Mouse (Mus musculus): ENCODE data around the gene C1galt1c1.

The C1galt1c1 gene

DNA sequence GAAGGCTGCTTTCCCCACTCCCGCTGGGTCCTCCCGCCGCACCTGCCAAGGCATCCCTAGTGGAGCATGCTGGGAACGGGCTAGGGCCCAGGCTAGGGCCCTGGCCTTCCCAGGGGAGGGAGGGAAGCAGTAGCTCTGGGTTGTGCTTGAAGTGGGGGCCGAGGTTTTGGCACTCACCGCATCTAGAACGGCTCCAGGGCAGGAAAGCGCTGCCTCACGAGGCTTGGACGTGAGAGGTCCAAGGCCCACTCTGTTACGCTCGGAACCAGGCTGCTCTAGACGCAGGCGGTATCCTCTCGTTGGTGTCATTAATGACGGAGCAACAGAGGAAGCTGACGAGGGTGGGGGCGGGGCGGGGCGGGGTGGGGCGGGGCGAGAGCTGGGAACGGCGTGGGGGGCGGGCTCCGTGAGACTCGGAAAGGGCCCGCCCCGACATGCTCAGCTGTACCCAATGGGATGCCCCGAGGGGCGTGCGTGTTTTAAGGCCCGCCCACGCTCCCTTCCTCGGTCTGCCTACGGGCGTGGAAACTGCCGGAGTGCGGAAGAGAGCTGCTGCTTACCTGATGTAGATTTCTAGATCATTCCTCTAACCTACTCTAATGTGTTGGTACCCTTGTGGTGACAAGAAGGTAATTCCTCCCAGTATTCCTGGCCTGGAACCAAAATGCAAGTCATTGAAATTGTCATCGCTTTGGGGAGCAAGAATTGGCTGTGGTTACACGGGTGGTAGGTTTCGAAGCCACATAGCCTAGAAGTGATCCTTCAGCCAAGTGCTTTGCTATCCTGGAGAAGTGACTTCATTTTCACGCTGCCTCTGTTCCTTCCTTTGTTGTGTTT is at the start of gene C1galt1c1:
TSS of gene C1galt1c1 (minus strand) at position 287 of the 837 bp plus-strand sequence.
- DNase-seq (ENCODE audit: low read depth, low spot score): peak; percentile 85

DNA sequence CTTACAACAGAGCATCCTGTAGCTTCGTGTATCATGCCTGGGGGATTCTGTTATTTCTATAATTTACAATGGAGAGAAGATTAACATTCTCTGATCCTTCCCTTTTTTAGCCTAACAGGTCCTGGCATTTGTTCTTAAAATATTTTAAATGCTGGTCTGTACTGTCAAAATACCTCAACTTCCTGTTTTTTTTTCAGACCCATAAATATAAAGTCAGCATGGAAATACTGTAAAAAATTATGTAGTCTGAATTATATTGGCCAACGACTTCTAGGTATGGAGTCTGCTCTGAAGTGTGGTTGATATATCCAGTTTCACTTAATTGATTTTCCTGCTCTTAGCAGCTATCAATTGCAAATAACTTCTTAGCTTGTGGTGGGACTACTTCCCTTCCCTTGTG is 47.1 kb upstream of the C1galt1c1 start:
- DNase-seq (ENCODE audit: low read depth, low spot score): no peak

DNA sequence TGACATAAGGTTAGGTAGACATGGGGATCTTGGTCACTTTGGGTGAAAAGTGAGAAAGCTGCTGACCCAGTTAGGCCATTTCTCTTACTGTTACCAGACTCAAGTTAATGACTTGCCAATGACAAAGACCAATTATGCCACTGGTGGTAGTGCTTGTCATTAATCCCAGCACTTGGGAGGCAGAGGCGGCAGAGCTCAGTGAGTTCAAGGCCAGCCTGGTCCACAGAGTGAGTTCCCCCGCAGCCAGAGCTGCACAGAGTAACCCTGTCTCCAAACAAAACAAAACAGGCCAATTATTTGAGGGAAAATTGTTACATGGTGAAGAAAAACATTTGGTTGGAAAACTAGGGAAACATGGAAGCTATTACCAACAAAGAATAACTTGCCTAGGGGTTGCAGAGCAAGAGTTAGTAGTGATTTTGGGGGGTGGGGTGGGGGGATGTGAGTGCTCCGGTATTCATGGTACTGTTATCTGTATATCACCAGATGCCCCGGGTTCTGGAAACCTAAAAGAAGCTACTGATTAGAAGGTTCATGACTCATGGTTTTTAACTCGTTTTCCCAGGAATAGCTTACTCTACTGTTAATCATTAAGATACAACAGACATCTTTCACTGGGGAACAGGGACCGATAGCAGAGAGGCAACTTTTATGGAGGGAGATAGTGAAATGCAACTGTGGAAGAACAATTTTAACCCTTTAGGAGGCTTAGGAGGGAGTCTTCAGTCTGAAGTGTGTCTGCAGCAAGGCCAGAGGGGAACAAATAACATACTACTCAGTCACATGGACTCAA is 34.4 kb upstream of the C1galt1c1 start:
- DNase-seq (ENCODE audit: low read depth, low spot score): no peak

DNA sequence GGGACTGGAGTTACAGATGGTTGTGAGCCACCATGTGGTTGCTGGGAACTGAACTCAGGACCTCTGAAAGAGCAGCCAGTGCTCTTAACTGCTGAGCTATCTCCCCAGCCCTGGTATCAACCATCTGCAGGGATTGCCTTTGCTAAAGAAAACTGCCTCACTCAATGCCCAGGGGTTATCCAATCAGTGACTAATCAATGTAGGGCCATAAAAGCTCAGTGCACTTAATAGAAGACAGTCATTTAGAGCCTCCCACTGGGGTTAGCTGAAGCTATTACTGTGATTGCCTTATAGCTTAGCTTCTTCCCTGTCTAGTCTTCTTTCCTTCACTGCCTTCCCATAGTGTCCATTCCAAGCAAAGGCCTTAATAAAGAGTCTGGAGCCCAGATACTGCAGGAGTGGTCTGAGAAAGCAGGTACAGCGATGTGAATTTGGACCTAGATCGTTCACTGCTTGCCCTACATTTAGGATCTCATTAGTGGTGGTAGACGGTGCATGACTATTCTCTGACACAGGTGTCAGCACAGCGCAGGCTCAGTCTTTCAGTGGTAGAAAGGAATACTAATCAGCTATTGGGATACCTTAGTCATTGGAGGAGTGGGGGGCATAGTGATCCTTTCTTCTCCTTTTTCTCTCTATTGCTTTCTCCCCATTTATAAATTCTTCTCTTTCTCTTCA is 21.5 kb upstream of the C1galt1c1 start:
- no peak for DNase-seq (ENCODE audit: low read depth, low spot score)

GRCm38 (mm10) chrX:38654681-38655080 is 19.8 kb upstream of the C1galt1c1 start:
- no peak for DNase-seq (ENCODE audit: low read depth, low spot score)

- no peak for DNase-seq (ENCODE audit: low read depth, low spot score)
Measured at GRCm38 (mm10) chrX:38653181-38653580, 18.3 kb upstream of the C1galt1c1 start.

DNA sequence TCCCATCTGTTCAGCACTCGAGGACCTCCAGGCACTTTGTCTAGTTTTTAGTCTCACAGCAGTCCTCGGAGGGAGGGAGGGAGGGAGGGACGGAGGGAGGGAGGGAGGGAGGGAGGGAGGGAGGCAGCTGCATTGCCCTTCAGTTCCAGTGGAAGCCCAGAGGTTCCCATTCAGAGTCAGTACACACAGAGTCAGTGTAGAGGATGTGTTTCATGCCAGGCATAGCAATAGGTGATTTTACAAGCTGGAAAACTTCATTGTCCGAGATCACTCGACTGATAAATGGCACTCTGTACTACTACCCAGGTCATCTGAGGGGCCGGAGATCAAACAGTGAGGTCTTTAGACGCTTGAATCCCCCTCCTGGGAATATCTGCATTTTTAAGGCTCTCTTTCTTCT is 16.3 kb upstream of the C1galt1c1 start:
- DNase-seq (ENCODE audit: low read depth, low spot score): no peak

DNA sequence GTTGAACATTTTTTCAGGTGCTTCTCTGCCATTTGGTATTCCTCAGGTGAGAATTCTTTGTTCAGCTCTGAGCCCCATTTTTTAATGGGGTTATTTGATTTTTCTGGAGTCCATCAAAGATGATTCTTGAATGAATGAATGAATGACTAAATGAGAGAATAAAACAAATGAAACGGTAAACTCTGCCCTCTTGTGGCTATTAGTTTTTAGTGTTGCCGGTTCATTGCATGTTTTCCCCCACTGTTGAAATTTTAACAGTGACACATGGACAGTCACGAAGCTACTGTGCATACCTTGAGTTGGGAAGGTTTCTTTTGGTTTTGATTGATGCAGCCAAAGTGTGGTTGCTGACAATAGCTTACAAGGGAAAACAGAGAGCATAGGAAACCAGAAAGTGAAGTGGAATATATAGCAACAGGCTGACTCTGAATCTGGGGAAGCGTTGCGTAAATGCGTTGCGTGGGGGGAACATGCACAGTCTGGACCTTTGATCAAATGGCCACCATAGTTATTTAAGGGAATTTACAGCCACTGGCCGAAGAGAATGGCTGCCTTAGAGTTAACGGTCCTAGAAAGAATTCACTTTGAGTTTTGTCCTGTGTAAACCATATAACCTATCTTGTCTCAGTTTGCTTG is 15.6 kb upstream of the C1galt1c1 start:
- no peak for DNase-seq (ENCODE audit: low read depth, low spot score)

GRCm38 (mm10) chrX:38642183-38642582 is 7.3 kb upstream of the C1galt1c1 start:
- no peak for DNase-seq (ENCODE audit: low read depth, low spot score)

- DNase-seq (ENCODE audit: low read depth, low spot score): no peak
Measured at GRCm38 (mm10) chrX:38641435-38641834, 6.5 kb upstream of the C1galt1c1 start.

- no peak for DNase-seq (ENCODE audit: low read depth, low spot score)
Measured at GRCm38 (mm10) chrX:38635638-38635931, 698 bp upstream of the C1galt1c1 start.

GRCm38 (mm10) chrX:38600995-38601369 is 33.9 kb downstream of the C1galt1c1 start:
- peak; percentile 9 for DNase-seq (ENCODE audit: low read depth, low spot score)

DNA sequence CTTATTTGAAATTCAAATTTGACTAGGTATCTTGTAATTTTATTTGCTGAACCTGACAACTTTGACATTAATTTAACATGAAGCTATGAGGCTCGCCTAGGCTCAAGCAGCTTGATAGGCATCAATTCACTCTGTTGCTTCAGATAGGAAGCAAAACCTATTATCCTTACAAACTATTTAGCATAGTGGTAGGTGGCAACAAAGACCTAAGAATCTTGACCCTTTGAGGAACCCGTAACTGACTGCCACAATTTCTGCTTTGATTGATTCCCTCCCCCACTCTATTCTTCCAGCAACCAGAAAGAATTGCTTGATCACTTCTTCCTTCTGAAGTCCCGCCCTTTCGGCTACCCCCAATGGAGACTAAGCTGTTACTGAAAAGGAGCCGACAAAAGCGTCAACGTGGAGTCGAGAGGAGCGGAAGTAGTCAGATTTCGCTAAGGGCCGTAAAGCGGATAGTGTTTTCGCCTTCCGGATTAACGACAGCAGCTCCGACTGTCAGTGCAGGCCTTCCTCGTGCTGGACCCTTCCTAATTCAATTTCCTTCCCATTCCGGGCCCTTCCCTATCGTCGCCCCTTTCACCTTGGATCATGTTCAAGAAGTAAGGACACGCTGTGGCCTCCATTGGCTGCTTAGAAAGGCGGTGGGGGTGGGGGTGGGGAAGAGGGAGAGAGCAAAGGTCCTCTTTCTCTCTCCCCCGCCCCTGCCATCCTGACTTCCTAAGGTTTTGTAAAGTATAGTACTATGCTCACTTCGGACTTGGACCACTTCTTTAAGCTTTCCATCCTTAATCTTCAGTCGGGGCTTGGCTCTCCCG is 34.5 kb downstream of the C1galt1c1 start, which contains the start of gene Mcts1:
TSS of gene Mcts1 (plus strand) at position 402 of the 818 bp plus-strand sequence.
- DNase-seq (ENCODE audit: low read depth, low spot score): peak; percentile 78

DNA sequence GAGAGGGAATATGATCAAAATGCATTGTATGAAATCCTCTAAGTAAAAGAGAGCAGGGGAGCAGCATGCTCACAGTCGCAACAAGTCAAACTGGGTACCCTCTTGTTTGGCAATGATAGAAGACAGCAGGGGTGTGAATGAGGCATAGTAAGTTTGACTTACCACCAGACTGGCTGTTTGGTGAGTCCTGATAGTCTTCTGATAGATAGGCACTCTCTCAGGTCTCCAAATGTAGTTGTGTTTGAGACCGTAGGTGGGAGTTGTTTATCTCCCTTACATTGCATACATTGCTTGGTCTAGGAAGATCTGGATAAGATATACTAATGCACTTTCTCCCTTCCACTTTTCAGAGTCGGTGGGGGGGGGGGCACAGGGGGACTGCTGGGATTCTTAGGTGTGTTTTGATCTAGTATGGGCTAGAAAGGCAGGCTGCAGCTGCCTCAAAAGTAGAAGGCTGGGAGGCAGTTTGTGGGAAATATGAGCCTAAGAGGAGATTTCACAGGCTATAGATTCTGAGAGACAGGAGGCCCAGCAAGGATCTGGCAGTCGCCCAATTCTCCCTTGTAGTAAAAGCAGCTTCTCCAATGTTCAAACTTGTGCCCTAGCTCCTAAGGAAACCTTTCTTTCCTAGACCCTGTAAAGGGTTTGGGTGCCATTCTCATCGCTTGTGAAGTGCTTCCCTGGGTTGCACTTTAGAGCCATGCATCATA is 41.6 kb downstream of the C1galt1c1 start:
- DNase-seq (ENCODE audit: low read depth, low spot score): no peak

- no peak for DNase-seq (ENCODE audit: low read depth, low spot score)
Measured at GRCm38 (mm10) chrX:38591749-38592148, 43.1 kb downstream of the C1galt1c1 start.

DNA sequence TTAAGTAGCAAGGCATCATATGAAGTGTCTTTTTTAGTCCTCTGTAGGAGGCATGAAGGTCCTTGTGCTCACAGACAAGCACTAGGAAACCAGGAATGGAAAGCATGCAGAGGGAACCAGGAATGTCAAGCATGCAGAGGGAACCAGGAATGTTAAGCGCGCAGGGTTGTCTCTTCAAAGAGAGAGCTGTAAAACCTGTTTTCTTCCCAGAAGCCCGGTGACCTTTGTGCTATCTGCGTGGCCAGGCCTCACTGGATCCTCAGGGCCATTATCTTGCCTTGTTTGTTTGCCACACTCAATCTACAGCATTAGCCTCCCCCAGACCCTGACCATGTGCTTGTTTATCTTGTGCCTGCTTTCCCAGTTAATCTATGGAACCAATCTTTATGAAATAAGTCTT is 45.1 kb downstream of the C1galt1c1 start:
- DNase-seq (ENCODE audit: low read depth, low spot score): no peak

DNA sequence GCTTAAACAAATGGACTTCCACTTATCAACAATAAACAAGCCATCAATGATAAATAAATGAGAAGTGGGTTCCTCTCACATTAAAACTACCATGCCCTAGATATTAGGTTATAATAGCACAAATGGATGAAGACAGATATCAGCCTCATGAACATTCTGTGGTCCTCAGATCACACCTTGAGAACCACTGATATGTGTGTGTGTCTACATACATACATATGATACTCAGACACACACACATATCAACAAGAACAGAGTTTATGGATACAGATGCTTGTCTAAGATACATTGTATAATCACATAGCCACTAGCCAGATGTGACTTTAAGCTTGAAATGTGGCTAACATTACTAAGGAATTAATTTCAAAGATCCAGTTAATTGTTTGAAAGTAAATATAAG is 51.6 kb downstream of the C1galt1c1 start:
- no peak for DNase-seq (ENCODE audit: low read depth, low spot score)

DNA sequence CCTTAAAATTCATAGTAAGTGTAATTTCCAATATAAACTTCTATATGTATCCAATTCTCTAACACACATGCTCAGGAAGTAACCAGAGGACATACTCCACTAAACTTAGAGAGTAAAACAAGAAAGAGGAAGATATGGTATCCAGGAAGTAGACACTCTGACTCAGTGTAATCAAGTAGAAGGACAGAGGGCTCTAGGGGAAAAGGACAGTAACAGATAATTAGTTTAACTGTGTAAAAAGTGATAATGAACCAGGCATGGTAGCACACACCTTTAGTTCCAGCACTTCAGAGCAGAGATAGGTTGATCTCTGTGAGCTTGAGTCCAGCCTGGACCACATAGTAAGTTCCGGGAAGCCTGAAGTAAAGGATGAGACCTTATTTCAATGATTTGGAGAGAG is 53.7 kb downstream of the C1galt1c1 start:
- no peak for DNase-seq (ENCODE audit: low read depth, low spot score)

Measured in skeletal muscle tissue, adult 2 months (tissue).